Mouse (Mus musculus) embryonic facial prominence, embryonic 11.5 days (tissue): ENCODE measurements around the gene Fbxo42. TPM values are rescaled to one million over a fixed set of nuclear protein-coding genes. Genes with fewer than 3 reads are reported as not detected.
A peak's percentile ranks its signal among the peaks of the same experiment; 100 is the strongest.

ENCODE experiments used
- ATAC-seq: fragments of 200-750 bp; cut with Nextera tagmentation; replicated peaks from 2 replicates; pipeline ENCODE4 v1.8.0; 2017; ENCODE audit warnings: low read depth; ENCODE audit not compliant: insufficient number of reproducible peaks, low FRiP score, low TSS enrichment
- DNase-seq: peaks from one replicate; pipeline ENCODE4 v3.0.0-alpha.2; 2015; ENCODE audit warnings: low spot score
- H3K27ac ChIP-seq: fragments of 300-500 bp; sonication (generic); replicated peaks from 2 replicates; pipeline ENCODE4 v1.5.1; 2014; ENCODE audit warnings: mild to moderate bottlenecking, low read depth, low read length, control low read depth
- H3K27me3 ChIP-seq: fragments of 300-500 bp; sonication (generic); 2 replicates; pipeline ENCODE4 v1.6.1; 2014; ENCODE audit warnings: mild to moderate bottlenecking, low read length, moderate library complexity, mixed read lengths; ENCODE audit not compliant: control insufficient read depth, insufficient read depth
- H3K36me3 ChIP-seq: fragments of 300-500 bp; sonication (generic); replicated peaks from 2 replicates; pipeline ENCODE4 v1.6.1; 2014; ENCODE audit warnings: low read depth, mild to moderate bottlenecking, low read length, moderate library complexity, mixed read lengths; ENCODE audit not compliant: control insufficient read depth, insufficient read depth
- H3K4me1 ChIP-seq: fragments of 300-500 bp; sonication (generic); 2 replicates; pipeline ENCODE4 v1.6.1; 2014; ENCODE audit warnings: low read length, mixed read lengths; ENCODE audit not compliant: control insufficient read depth, insufficient read depth
- H3K4me2 ChIP-seq: fragments of 300-500 bp; sonication (generic); 2 replicates; pipeline ENCODE4 v1.6.1; 2014; ENCODE audit warnings: low read depth, mild to moderate bottlenecking, control low read depth, low read length, moderate library complexity
- H3K4me3 ChIP-seq: fragments of 300-500 bp; sonication (generic); 2 replicates; pipeline ENCODE4 v1.5.1; 2014; ENCODE audit warnings: low read depth, low read length, control low read depth
- H3K9ac ChIP-seq: fragments of 300-500 bp; sonication (generic); replicated peaks from 2 replicates; pipeline ENCODE4 v1.6.1; 2014; ENCODE audit warnings: mild to moderate bottlenecking, control low read depth, low read length
- H3K9me3 ChIP-seq: fragments of 300-500 bp; sonication (generic); replicated peaks from 2 replicates; pipeline ENCODE4 v1.6.1; 2016; ENCODE audit warnings: mild to moderate bottlenecking, low read length, inconsistent platforms, mixed read lengths; ENCODE audit not compliant: control insufficient read depth
- WGBS: fragments of 180-500 bp; shearing (Covaris S2); extraction: QIAGEN DNeasy Blood & Tissue Kit; methylation state at CpG from one replicate; pipeline ENCODE4 v1.1.7; 2014; 5-methylcytosine and 5-hydroxymethylcytosine counted together
- polyA plus RNA-seq: library from polyadenylated mRNA; unstranded; fragments of >200 nt; fragmentation: Nextera tagmentation; extraction: Ambion mirVana; gene quantifications from 2 replicates; pipeline ENCODE4 v1.2.1, GENCODE M21; 2014

Fbxo42 gene
- polyA plus RNA-seq, 1 experiment from 2014 or later = 25.2 TPM

DNA sequence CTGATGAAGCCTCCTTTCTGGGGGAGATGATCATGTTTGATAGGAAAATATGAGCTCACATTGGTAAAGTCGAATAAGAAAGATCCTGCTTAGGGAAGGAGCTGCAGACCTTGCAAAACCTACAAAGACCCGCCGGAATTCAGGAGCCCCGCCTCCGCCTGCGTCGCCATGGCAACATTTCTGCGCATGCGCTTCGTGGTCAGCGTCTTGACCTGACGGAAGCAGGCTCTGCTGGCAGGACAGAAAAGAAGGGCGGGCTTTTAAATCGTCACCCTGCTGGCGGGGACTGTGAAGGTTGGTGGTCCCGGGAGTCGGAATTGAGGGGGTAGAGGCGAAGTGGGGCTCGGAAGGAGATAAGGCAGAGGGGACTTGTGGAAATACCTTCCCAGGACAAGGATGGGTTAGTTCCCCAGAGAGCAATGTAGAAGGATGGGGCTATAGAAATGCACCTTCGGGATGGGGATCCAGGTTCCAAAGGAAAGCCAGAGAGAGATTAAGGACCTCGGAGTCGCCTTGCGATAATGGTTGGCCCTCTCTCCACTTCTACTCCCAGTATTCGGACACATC is 66.1 kb downstream of the Fbxo42 start, which contains the start of gene Rsg1:
Rsg1 (plus strand) TSS at position 187 of the 567 bp plus-strand sequence.
- Histone ChIP-seq H3K4me2 (peak within 1 kb of the TSS; percentile 84), H3K27me3 (no peaks in the 10 kb centered on the region), H3K9me3 (no peaks in the 10 kb centered on the region), H3K4me1 (no peaks in the 10 kb centered on the region), H3K27ac (no peak within 1 kb of the TSS), H3K9ac (peak within 1 kb of the TSS; percentile 70), H3K4me3 (peak within 1 kb of the TSS; percentile 51), H3K36me3 (no peaks in the 10 kb centered on the region)
- DNase-seq (peak; percentile 98), ATAC-seq (peak; percentile 61)
- WGBS = under 1% methylated on average over 24 of the region's 24 CpGs

DNA sequence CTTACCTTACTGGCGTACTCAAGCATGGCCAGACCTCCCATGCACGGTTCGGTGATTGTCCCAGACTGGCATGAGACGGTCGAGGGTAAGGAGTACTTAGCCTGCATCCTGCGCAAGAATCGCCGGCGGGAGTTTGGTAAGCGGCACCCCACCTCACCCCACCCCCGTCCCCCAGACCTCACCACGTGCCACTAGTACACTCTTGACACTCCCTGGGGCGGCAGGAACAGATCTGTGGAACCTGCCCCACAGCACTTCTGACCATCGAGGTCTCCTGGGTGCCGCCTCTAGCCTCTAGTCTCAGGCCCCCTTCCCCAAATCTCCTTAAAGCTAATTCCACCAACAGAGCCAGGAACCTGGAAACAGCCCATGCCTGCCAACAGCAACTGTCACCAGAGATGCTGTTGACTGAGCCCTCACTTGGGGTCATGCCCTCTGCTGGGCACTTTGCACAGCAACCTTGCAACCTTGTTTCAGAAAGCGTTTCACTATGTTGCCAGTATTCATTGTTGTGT is 66.7 kb downstream of the Fbxo42 start:
- Histone ChIP-seq H3K4me1 (no peaks in the 10 kb centered on the region), H3K27ac (no peak overlapping the region), H3K9me3 (no peaks in the 10 kb centered on the region), H3K36me3 (no peaks in the 10 kb centered on the region), H3K27me3 (no peaks in the 10 kb centered on the region), H3K4me2 (peak overlapping the region; percentile 84), H3K9ac (peak overlapping the region; percentile 70), H3K4me3 (peak overlapping the region; percentile 51)
- DNase-seq (peak; percentile 63), ATAC-seq (peak; percentile 60; the same call in 1 of the 2 replicates)
- 2% methylated on average over 16 of the region's 16 CpGs for WGBS

DNA sequence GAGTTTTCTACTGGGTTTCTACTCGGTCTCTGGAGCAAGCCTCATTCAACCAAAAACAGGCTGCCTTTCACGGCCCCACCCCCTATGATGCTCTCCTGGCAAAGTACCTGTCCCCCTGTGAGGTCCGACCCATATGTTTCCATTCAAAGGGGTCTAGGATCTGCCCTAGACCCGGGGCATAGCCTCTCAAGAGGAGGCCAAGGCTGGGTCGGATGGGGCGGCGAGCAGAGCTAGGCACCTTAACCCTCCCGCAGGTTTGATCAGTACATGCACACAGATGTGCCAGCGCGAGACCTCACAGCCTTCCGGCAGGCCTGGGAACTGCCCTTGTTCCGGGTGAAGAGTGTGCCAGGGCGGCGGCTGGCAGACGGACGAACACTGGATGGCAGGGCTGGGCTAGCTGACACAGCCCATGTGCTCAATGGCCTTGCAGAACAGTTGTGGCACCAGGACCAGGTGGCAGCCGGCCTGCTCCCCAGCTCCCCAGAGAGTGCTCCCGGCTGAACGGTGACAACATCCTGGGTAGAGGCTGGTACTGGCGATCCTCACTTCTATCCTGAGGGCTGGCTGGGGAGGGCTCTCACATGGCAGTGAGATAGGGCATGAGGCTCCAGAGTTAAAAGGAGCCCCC is 72.0 kb downstream of the Fbxo42 start:
- Histone ChIP-seq H3K4me2 (no peak overlapping the region), H3K36me3 (no peaks in the 10 kb centered on the region), H3K9me3 (no peaks in the 10 kb centered on the region), H3K4me3 (no peak overlapping the region), H3K4me1 (no peaks in the 10 kb centered on the region), H3K9ac (no peak overlapping the region), H3K27me3 (no peaks in the 10 kb centered on the region), H3K27ac (no peak overlapping the region)
- no peak for ATAC-seq
- no peak for DNase-seq
- WGBS = 92% methylated on average over 20 of the region's 20 CpGs

GRCm38 (mm10) chr4:141221848-141222247 is 74.1 kb downstream of the Fbxo42 start:
- Histone ChIP-seq H3K4me2 (no peak overlapping the region), H3K27me3 (no peaks in the 10 kb centered on the region), H3K9me3 (no peaks in the 10 kb centered on the region), H3K27ac (no peak overlapping the region), H3K4me3 (no peak overlapping the region), H3K9ac (no peak overlapping the region), H3K4me1 (no peaks in the 10 kb centered on the region), H3K36me3 (no peaks in the 10 kb centered on the region)
- 70% methylated on average over 2 of the region's 2 CpGs for whole genome bisulfite sequencing
- DNase-seq (no peak), ATAC-seq (no peak)

GRCm38 (mm10) chr4:141222752-141223151 is 75.0 kb downstream of the Fbxo42 start:
- WGBS = 89% methylated on average over 5 of the region's 5 CpGs
- no peak overlapping the region for H3K27ac ChIP-seq
- H3K4me1 ChIP-seq = no peaks in the 10 kb centered on the region
- H3K9ac ChIP-seq = no peak overlapping the region
- no peak overlapping the region for H3K4me2 ChIP-seq
- H3K36me3 ChIP-seq = no peaks in the 10 kb centered on the region
- H3K27me3 ChIP-seq = no peaks in the 10 kb centered on the region
- no peak overlapping the region for H3K4me3 ChIP-seq
- no peaks in the 10 kb centered on the region for H3K9me3 ChIP-seq
- ATAC-seq = no peak
- DNase-seq = no peak

- Histone ChIP-seq H3K36me3 (no peaks in the 10 kb centered on the region), H3K27me3 (no peaks in the 10 kb centered on the region), H3K27ac (no peak overlapping the region), H3K4me2 (no peak overlapping the region), H3K4me3 (no peak overlapping the region), H3K9me3 (no peaks in the 10 kb centered on the region), H3K9ac (no peak overlapping the region), H3K4me1 (no peaks in the 10 kb centered on the region)
- WGBS = 85% methylated on average over 7 of the region's 7 CpGs
- no peak for ATAC-seq
- DNase-seq = no peak
Observed at GRCm38 (mm10) chr4:141228687-141229086, 81.0 kb downstream of the Fbxo42 start.

DNA sequence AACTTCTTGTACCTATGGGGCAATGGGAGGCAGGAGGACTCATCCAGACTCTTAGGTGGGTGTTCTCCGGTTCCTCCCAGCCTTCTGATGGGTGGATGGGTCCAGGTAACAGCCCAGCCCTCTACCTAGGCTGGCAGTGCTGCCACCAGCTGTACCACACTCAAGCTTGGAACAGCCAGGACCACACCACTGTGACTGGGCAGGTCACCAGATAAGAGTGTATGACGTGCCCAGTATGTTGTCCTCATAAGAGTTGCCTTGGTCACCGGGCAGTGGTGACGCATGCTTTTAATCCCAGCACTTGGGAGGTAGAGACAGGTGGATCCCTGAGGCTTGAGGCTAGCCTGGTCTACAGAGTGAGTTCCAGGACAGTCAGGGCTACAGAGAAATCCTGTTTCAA is 85.5 kb downstream of the Fbxo42 start:
- no peak overlapping the region for H3K9ac ChIP-seq
- 88% methylated on average over 4 of the region's 4 CpGs for WGBS
- no peak overlapping the region for H3K4me3 ChIP-seq
- no peak for ATAC-seq
- DNase-seq = no peak
- H3K36me3 ChIP-seq = no peaks in the 10 kb centered on the region
- H3K4me1 ChIP-seq = no peaks in the 10 kb centered on the region
- no peak overlapping the region for H3K27ac ChIP-seq
- no peak overlapping the region for H3K4me2 ChIP-seq
- H3K27me3 ChIP-seq = no peaks in the 10 kb centered on the region
- H3K9me3 ChIP-seq = no peaks in the 10 kb centered on the region

- no peak overlapping the region for H3K4me3 ChIP-seq
- H3K4me2 ChIP-seq = no peak overlapping the region
- no peaks in the 10 kb centered on the region for H3K36me3 ChIP-seq
- H3K9me3 ChIP-seq = no peaks in the 10 kb centered on the region
- 73% methylated on average over 6 of the region's 6 CpGs for WGBS
- H3K27ac ChIP-seq = no peak overlapping the region
- peaks cover 3% of the 10 kb centered on the region; the same call in 1 of the 2 replicates for H3K4me1 ChIP-seq
- DNase-seq (no peak), ATAC-seq (no peak)
- no peak overlapping the region for H3K9ac ChIP-seq
- peaks cover 18% of the 10 kb centered on the region for H3K27me3 ChIP-seq
Observed at GRCm38 (mm10) chr4:141235537-141236111, 87.9 kb downstream of the Fbxo42 start.
